Mouse (Mus musculus) intestine, postnatal 0 days (tissue): ENCODE measurements around the gene AC109138.7. TPM values are rescaled to one million over a fixed set of nuclear protein-coding genes. Genes with fewer than 3 reads are reported as not detected.

Experiments used
- ATAC-seq: fragments of 200-750 bp; cut with Nextera tagmentation; 2 replicates; pipeline ENCODE4 v1.8.0; 2017; ENCODE audit warnings: mild to moderate bottlenecking, moderate TSS enrichment, moderate library complexity
- H3K27ac ChIP-seq: fragments of 300-500 bp; sonication (generic); 2 replicates; pipeline ENCODE4 v1.5.1; 2014; ENCODE audit warnings: mild to moderate bottlenecking, low read depth, low read length, moderate library complexity
- H3K27me3 ChIP-seq: fragments of 300-500 bp; sonication (generic); replicated peaks from 2 replicates; pipeline ENCODE4 v1.6.1; 2014; ENCODE audit warnings: low read length, mixed read lengths; ENCODE audit not compliant: control insufficient read depth, insufficient read depth
- H3K36me3 ChIP-seq: fragments of 300-500 bp; sonication (generic); 2 replicates; pipeline ENCODE4 v1.6.1; 2014; ENCODE audit warnings: mild to moderate bottlenecking, moderate library complexity; ENCODE audit not compliant: control insufficient read depth, insufficient read depth
- H3K4me1 ChIP-seq: fragments of 300-500 bp; sonication (generic); replicated peaks from 2 replicates; pipeline ENCODE4 v1.6.1; 2014; ENCODE audit warnings: antibody characterized with exemption, low read length, mixed read lengths; ENCODE audit not compliant: control insufficient read depth, insufficient read depth
- H3K4me2 ChIP-seq: fragments of 300-500 bp; sonication (generic); replicated peaks from 2 replicates; pipeline ENCODE4 v1.6.1; 2014; ENCODE audit warnings: low read depth, mild to moderate bottlenecking, moderate library complexity
- H3K4me3 ChIP-seq: fragments of 300-500 bp; sonication (generic); 2 replicates; pipeline ENCODE4 v1.5.1; 2014; ENCODE audit warnings: low read depth, low read length
- H3K9ac ChIP-seq: fragments of 300-500 bp; sonication (generic); 2 replicates; pipeline ENCODE4 v1.6.1; 2014; ENCODE audit warnings: mild to moderate bottlenecking, low read depth, low read length
- H3K9me3 ChIP-seq: fragments of 300-500 bp; sonication (generic); 2 replicates; pipeline ENCODE4 v1.6.1; 2016; ENCODE audit warnings: mixed run types; ENCODE audit not compliant: control insufficient read depth
- CTCF ChIP-seq: sonication (generic); IDR thresholded peaks from 2 replicates; pipeline ENCODE4 v1.5.1; 2016; ENCODE audit warnings: low read depth, mild to moderate bottlenecking, control low read depth, antibody characterized with exemption, moderate library complexity
- WGBS: fragments of 180-500 bp; shearing (Covaris S2); extraction: QIAGEN DNeasy Blood & Tissue Kit; methylation state at CpG from one replicate; pipeline ENCODE4 v1.1.7; 2014; 5-methylcytosine and 5-hydroxymethylcytosine counted together
- polyA plus RNA-seq: library from polyadenylated mRNA; unstranded; fragments of >200 nt; fragmentation: Nextera tagmentation; extraction: Ambion mirVana; gene quantifications from 2 replicates; pipeline ENCODE4 v1.2.1, GENCODE M21; 2015

AC109138.7 gene
- polyA plus RNA-seq, 1 experiment from 2014 or later: not detected

- no peaks in the 10 kb centered on the region for H3K4me1 ChIP-seq
- H3K36me3 ChIP-seq: peaks cover 27% of the 10 kb centered on the region; the same call in 1 of the 2 replicates
- H3K9ac ChIP-seq: no peak overlapping the region
- H3K27ac ChIP-seq: no peak overlapping the region
- no peak for ATAC-seq
- 95% methylated on average over 6 of the region's 6 CpGs for WGBS
- no peak overlapping the region for H3K4me2 ChIP-seq
- no peak overlapping the region for H3K4me3 ChIP-seq
- no peak for TF ChIP-seq CTCF
- H3K9me3 ChIP-seq: no peaks in the 10 kb centered on the region
- no peaks in the 10 kb centered on the region for H3K27me3 ChIP-seq
Observed at GRCm38 (mm10) chr19:4264171-4264780, 50.1 kb downstream of the AC109138.7 start.

- 71% methylated on average over 4 of the region's 4 CpGs for WGBS
- ATAC-seq: no peak
Observed at GRCm38 (mm10) chr19:4265956-4266355, 51.8 kb downstream of the AC109138.7 start.

GRCm38 (mm10) chr19:4268566-4269361 is 54.6 kb downstream of the AC109138.7 start, which contains the start of gene Ssh3:
TSS of gene Ssh3 (minus strand) at chr19:4269180.
- peak within 1 kb of the TSS; percentile 62 for H3K4me3 ChIP-seq
- no peak for TF ChIP-seq CTCF
- 6% methylated on average over 46 of the region's 46 CpGs for WGBS

More at GRCm38 (mm10) chr19:4265956-4266355, 51.8 kb downstream of the AC109138.7 start:
- peak; percentile 31; the same call in 1 of the 2 replicates for TF ChIP-seq CTCF
- Histone ChIP-seq H3K4me1 (no peaks in the 10 kb centered on the region), H3K27me3 (no peaks in the 10 kb centered on the region), H3K9me3 (no peaks in the 10 kb centered on the region), H3K4me2 (no peak overlapping the region), H3K27ac (no peak overlapping the region), H3K4me3 (no peak overlapping the region), H3K36me3 (peaks cover 27% of the 10 kb centered on the region; the same call in 1 of the 2 replicates), H3K9ac (no peak overlapping the region)

GRCm38 (mm10) chr19:4270187-4270586 is 56.0 kb downstream of the AC109138.7 start:
- Histone ChIP-seq H3K9me3 (no peaks in the 10 kb centered on the region), H3K9ac (no peak overlapping the region), H3K4me1 (no peaks in the 10 kb centered on the region), H3K27ac (no peak overlapping the region), H3K4me2 (no peak overlapping the region), H3K4me3 (no peak overlapping the region), H3K27me3 (no peaks in the 10 kb centered on the region), H3K36me3 (peaks cover 13% of the 10 kb centered on the region; the same call in 1 of the 2 replicates)
- 73% methylated on average over 6 of the region's 6 CpGs for whole genome bisulfite sequencing
- no peak for ATAC-seq
- TF ChIP-seq CTCF: no peak

More at GRCm38 (mm10) chr19:4268566-4269361, 54.6 kb downstream of the AC109138.7 start, which contains the start of gene Ssh3:
- Histone ChIP-seq H3K4me1 (no peaks in the 10 kb centered on the region), H3K4me2 (peak within 1 kb of the TSS; percentile 77), H3K36me3 (peaks cover 23% of the 10 kb centered on the region; the same call in 1 of the 2 replicates), H3K27me3 (no peaks in the 10 kb centered on the region), H3K9me3 (no peaks in the 10 kb centered on the region), H3K9ac (peak within 1 kb of the TSS; percentile 70), H3K27ac (peak within 1 kb of the TSS; percentile 84)
- peak; percentile 96 for ATAC-seq

- Histone ChIP-seq H3K36me3 (peaks cover 6% of the 10 kb centered on the region; the same call in 1 of the 2 replicates), H3K27ac (no peak overlapping the region), H3K4me2 (no peak overlapping the region; the same call in 1 of the 2 replicates), H3K9me3 (no peaks in the 10 kb centered on the region), H3K9ac (no peak overlapping the region), H3K4me3 (no peak overlapping the region), H3K27me3 (no peaks in the 10 kb centered on the region), H3K4me1 (no peaks in the 10 kb centered on the region)
- TF ChIP-seq CTCF: no peak
- WGBS: 96% methylated on average over 11 of the region's 11 CpGs
- ATAC-seq: no peak
Observed at GRCm38 (mm10) chr19:4270972-4271371, 56.8 kb downstream of the AC109138.7 start.

GRCm38 (mm10) chr19:4279487-4279886 is 65.3 kb downstream of the AC109138.7 start:
- WGBS: 94% methylated on average over 1 of the region's 1 CpGs
- Histone ChIP-seq H3K9ac (no peak overlapping the region), H3K9me3 (no peaks in the 10 kb centered on the region), H3K4me1 (no peaks in the 10 kb centered on the region; the same call in 1 of the 2 replicates), H3K27ac (no peak overlapping the region), H3K4me3 (no peak overlapping the region), H3K36me3 (no peaks in the 10 kb centered on the region), H3K27me3 (no peaks in the 10 kb centered on the region), H3K4me2 (no peak overlapping the region)
- peak; percentile 56 for TF ChIP-seq CTCF
- no peak for ATAC-seq
